ENCODE assay signal across 14 mouse cellular contexts in the genomic region with DNA sequence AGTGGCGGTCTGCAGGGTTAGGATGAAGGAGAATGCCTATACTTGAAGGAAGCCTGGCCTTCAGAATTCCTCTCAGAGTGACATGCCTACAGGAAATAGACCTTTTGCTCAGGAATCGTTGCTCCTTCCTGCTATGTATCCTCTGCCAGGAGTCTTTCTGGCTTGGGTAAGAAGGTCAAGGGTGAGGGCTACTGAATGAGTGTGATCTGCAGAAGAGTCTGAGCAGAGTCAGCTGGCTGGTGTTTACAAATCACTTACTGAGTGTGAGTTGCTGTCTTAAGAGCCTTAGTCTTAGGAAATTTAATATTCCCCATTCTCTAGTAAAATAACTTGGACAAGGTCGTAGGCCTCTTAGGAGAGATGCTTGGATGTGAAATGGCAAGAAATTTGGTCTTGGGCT.
"Had no signal": no experiment of that assay in that cellular context is flagged by ENCODE, and none has a peak within 500 bp of the region (broad histone marks: within the 10 kb centered on the region; RNA-seq: fewer than 3 reads in every experiment).

No protein-coding gene starts in this region.

- H3K4me3 ChIP-seq: intestine, embryonic 15.5 days; layer of hippocampus, adult 2 months; limb, embryonic 13.5 days; midbrain, embryonic 10.5 days; midbrain, embryonic 15.5 days; neural tube, embryonic 13.5 days had no signal

- DNase-seq: kidney, adult 18-20 months; kidney, postnatal 4 days; left cerebral cortex, postnatal 4 days; retina, postnatal 1 day; right cerebral cortex, postnatal 14 days; thymus, postnatal 36 days had no signal

- H3K4me2 ChIP-seq: intestine, embryonic 15.5 days; limb, embryonic 13.5 days; midbrain, embryonic 15.5 days; neural tube, embryonic 13.5 days had no signal

- ATAC-seq: intestine, embryonic 15.5 days; midbrain, embryonic 15.5 days had no signal

- H3K27ac ChIP-seq: intestine, embryonic 15.5 days; kidney, postnatal 0 days; layer of hippocampus, adult 2 months; limb, embryonic 13.5 days; liver, embryonic 14.5 days; midbrain, embryonic 10.5 days; midbrain, embryonic 15.5 days; neural tube, embryonic 13.5 days had no signal

- H3K9ac ChIP-seq: intestine, embryonic 15.5 days; limb, embryonic 13.5 days; liver, embryonic 14.5 days; midbrain, embryonic 15.5 days; neural tube, embryonic 13.5 days had no signal

- H3K4me1 ChIP-seq: intestine, embryonic 15.5 days had no signal

- H3K36me3 ChIP-seq: intestine, embryonic 15.5 days; limb, embryonic 13.5 days; midbrain, embryonic 10.5 days; midbrain, embryonic 15.5 days; neural tube, embryonic 13.5 days had no signal

- H3K9me3 ChIP-seq: intestine, embryonic 15.5 days; limb, embryonic 13.5 days; midbrain, embryonic 10.5 days; midbrain, embryonic 15.5 days; neural tube, embryonic 13.5 days had no signal

- H3K27me3 ChIP-seq: intestine, embryonic 15.5 days; midbrain, embryonic 15.5 days; neural tube, embryonic 13.5 days had no signal
